ENCODE assay signal across 25 mouse cellular contexts in the genomic region with DNA sequence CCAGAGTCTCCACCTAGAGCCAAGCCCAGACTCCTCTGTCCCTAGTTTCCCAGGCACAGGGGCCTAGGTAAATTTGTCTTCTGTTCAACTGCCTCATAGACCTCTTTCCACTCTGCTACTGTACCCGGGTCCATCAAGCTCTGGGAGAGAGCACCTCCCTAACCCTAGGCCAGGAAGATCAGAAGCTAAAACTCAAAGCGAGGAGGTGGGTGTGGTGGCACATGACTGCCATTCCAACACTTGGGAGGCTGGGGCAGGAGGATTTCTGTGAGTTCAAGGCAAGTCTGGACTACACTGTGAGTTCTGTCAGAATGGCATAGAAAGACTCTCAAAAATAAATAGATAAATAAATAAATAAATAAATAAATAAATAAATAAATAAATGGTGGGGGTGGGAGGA.
DNase-seq lines count a peak whose midpoint lies in the region; ATAC-seq and TF ChIP-seq lines count a peak whose summit lies in the region.
"Had no signal": no experiment of that assay in that cellular context is flagged by ENCODE, and none has a peak within 500 bp of the region (broad histone marks: within the 10 kb centered on the region; RNA-seq: fewer than 3 reads in every experiment).

No protein-coding gene starts in this region.

- H3K4me1 ChIP-seq in E14TG2a.4 (replicated peaks; ENCODE audit: low read depth, low read length), result peaks cover 57% of the 10 kb centered on the region
- H3K4me1 ChIP-seq in midbrain, embryonic 13.5 days (replicated peaks), result no peaks in the 10 kb centered on the region
- H3K4me1 ChIP-seq: embryonic facial prominence, embryonic 12.5 days; forebrain, embryonic 13.5 days; forebrain, embryonic 15.5 days had no signal

- no peak for TF ChIP-seq CTCF in E14TG2a.4 (conservative IDR thresholded peaks at IDR 0.05; ENCODE audit: low read length)

- no peak for ATAC-seq in midbrain, embryonic 13.5 days
- ATAC-seq: activated CD4-positive, CD25-positive, alpha-beta regulatory T cell, adult 4 months; CD4-positive, CD25-positive, alpha-beta regulatory T cell, adult 4 months; forebrain, embryonic 13.5 days; forebrain, embryonic 15.5 days; forebrain, postnatal 0 days; Patski had no signal

- H3K4me2 ChIP-seq in midbrain, embryonic 13.5 days (replicated peaks), result no peak overlapping the region
- H3K4me2 ChIP-seq: embryonic facial prominence, embryonic 12.5 days; forebrain, embryonic 13.5 days; forebrain, embryonic 15.5 days had no signal

- H3K9ac ChIP-seq in midbrain, embryonic 13.5 days (replicated peaks), result no peak overlapping the region
- H3K9ac ChIP-seq: embryonic facial prominence, embryonic 12.5 days; forebrain, embryonic 13.5 days; forebrain, embryonic 15.5 days; forebrain, postnatal 0 days had no signal

- H3K36me3 ChIP-seq in E14TG2a.4 (ENCODE audit: insufficient read depth, low read length), result no peaks in the 10 kb centered on the region
- H3K36me3 ChIP-seq in midbrain, embryonic 13.5 days, result no peaks in the 10 kb centered on the region
- H3K36me3 ChIP-seq: embryonic facial prominence, embryonic 12.5 days; forebrain, embryonic 15.5 days; G1E had no signal

- H3K9me3 ChIP-seq in E14TG2a.4 (ENCODE audit: low read length), result no peaks in the 10 kb centered on the region
- H3K9me3 ChIP-seq in midbrain, embryonic 13.5 days, result no peaks in the 10 kb centered on the region
- H3K9me3 ChIP-seq: embryonic facial prominence, embryonic 12.5 days; forebrain, embryonic 13.5 days; forebrain, embryonic 15.5 days had no signal

- H3K27me3 ChIP-seq in E14TG2a.4 (ENCODE audit: insufficient read depth, low read length), result no peaks in the 10 kb centered on the region
- H3K27me3 ChIP-seq in midbrain, embryonic 13.5 days, result no peaks in the 10 kb centered on the region
- H3K27me3 ChIP-seq: CH12.LX; embryonic facial prominence, embryonic 12.5 days; forebrain, embryonic 13.5 days; forebrain, embryonic 15.5 days; Patski had no signal

- H3K4me3 ChIP-seq in E14TG2a.4 (replicated peaks; ENCODE audit: low read length), result 0 out of 2 replicates have a peak overlapping the region, but pooled peaks have one; percentile 26
- no peak overlapping the region for H3K4me3 ChIP-seq in midbrain, embryonic 13.5 days (replicated peaks)
- H3K4me3 ChIP-seq: embryonic facial prominence, embryonic 10.5 days; embryonic facial prominence, embryonic 12.5 days; forebrain, embryonic 13.5 days; forebrain, embryonic 15.5 days had no signal

- 95% methylated on average over 2 of the region's 2 CpGs for WGBS in midbrain, embryonic 13.5 days

- H3K27ac ChIP-seq in midbrain, embryonic 13.5 days, result no peak overlapping the region
- H3K27ac ChIP-seq: embryonic facial prominence, embryonic 10.5 days; embryonic facial prominence, embryonic 12.5 days; forebrain, embryonic 13.5 days; forebrain, embryonic 15.5 days had no signal

- DNase-seq in ES-CJ7 (ENCODE audit: low read depth, low spot score), result peak; percentile 81
- DNase-seq in R1 (ENCODE audit: low read depth, low spot score), result peak; percentile 46
- no peak for DNase-seq in adipocyte (ENCODE audit: low spot score)
- no peak for DNase-seq in cerebellum, postnatal 36 days
- DNase-seq: adrenal gland, adult 2 months; adrenal gland, postnatal 10 days; adrenal gland, postnatal 25 days; B cell, adult 2 months; cerebellum, adult 11 months; cerebellum, adult 18-20 months; cerebellum, adult 8-10 months; cerebellum, adult 9-11 months; cerebellum, postnatal 14 days; forebrain, postnatal 0 days had no signal

Comparison
In these comparisons a context has a peak if more than half of its experiments do, and no peak if none do; other contexts are left out.
1. DNase-seq: peak in ES-CJ7 (single experiment) and R1 (single experiment); none in adipocyte (single experiment) and cerebellum, postnatal 36 days (0 of 2).